Mouse (Mus musculus) intestine, postnatal 0 days (tissue): ENCODE measurements at regions not wholly inside any gene's neighbourhood (a gene's known extent, or its start where the extent isn't known, plus 50 kb on each side); places are given as distances from the start of the nearest gene placed in this dataset.

ENCODE experiments used
- ATAC-seq: fragments of 200-750 bp; cut with Nextera tagmentation; 2 replicates; pipeline ENCODE4 v1.8.0; 2017; ENCODE audit warnings: mild to moderate bottlenecking, moderate TSS enrichment, moderate library complexity
- H3K27ac ChIP-seq: fragments of 300-500 bp; sonication (generic); 2 replicates; pipeline ENCODE4 v1.5.1; 2014; ENCODE audit warnings: mild to moderate bottlenecking, low read depth, low read length, moderate library complexity
- H3K27me3 ChIP-seq: fragments of 300-500 bp; sonication (generic); replicated peaks from 2 replicates; pipeline ENCODE4 v1.6.1; 2014; ENCODE audit warnings: low read length, mixed read lengths; ENCODE audit not compliant: control insufficient read depth, insufficient read depth
- H3K36me3 ChIP-seq: fragments of 300-500 bp; sonication (generic); 2 replicates; pipeline ENCODE4 v1.6.1; 2014; ENCODE audit warnings: mild to moderate bottlenecking, moderate library complexity; ENCODE audit not compliant: control insufficient read depth, insufficient read depth
- H3K4me1 ChIP-seq: fragments of 300-500 bp; sonication (generic); replicated peaks from 2 replicates; pipeline ENCODE4 v1.6.1; 2014; ENCODE audit warnings: antibody characterized with exemption, low read length, mixed read lengths; ENCODE audit not compliant: control insufficient read depth, insufficient read depth
- H3K4me2 ChIP-seq: fragments of 300-500 bp; sonication (generic); replicated peaks from 2 replicates; pipeline ENCODE4 v1.6.1; 2014; ENCODE audit warnings: low read depth, mild to moderate bottlenecking, moderate library complexity
- H3K4me3 ChIP-seq: fragments of 300-500 bp; sonication (generic); 2 replicates; pipeline ENCODE4 v1.5.1; 2014; ENCODE audit warnings: low read depth, low read length
- H3K9ac ChIP-seq: fragments of 300-500 bp; sonication (generic); 2 replicates; pipeline ENCODE4 v1.6.1; 2014; ENCODE audit warnings: mild to moderate bottlenecking, low read depth, low read length
- H3K9me3 ChIP-seq: fragments of 300-500 bp; sonication (generic); 2 replicates; pipeline ENCODE4 v1.6.1; 2016; ENCODE audit warnings: mixed run types; ENCODE audit not compliant: control insufficient read depth
- CTCF ChIP-seq: sonication (generic); IDR thresholded peaks from 2 replicates; pipeline ENCODE4 v1.5.1; 2016; ENCODE audit warnings: low read depth, mild to moderate bottlenecking, control low read depth, antibody characterized with exemption, moderate library complexity
- WGBS: fragments of 180-500 bp; shearing (Covaris S2); extraction: QIAGEN DNeasy Blood & Tissue Kit; methylation state at CpG from one replicate; pipeline ENCODE4 v1.1.7; 2014; 5-methylcytosine and 5-hydroxymethylcytosine counted together

DNA sequence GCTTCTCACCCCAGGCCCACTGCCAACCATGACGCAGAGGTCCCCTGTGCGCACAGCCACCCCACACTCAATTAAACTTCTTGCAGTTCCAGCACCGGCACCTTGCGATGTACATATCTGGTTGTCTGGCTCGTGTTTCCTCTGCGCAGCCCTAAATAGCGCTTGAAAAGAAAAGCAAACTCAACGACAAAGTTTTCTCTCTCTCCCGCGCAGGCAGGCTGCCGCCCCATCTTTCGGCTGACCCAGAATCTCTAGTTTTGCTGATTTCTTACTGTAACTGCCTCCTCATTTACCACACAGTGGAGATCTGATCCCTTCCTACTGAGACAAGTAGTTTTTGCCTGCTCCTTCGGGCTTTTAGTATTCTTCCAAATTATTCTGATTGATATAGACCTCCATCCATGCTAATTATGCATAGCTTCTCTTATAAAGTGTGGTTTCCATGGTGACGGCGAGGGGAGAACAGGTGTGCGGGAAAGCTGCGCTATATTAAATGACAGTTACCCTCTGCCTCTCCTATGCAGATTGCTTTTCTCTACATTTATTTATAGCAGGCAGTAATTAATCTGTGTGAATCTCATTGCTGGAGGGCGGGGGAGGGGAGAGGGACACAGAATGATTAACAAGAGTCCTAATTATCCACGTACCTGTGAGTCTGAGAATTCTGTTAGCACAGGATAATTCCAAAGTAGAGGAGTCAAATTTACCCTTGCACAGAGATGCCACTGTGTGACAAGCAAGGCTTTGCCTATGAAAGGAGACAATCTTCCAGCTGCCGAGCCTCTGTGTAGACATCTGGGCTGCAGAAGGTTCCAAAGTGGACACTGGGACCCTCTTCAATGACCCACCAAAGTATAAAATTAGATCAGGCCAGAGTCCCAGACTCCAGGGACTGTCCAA, 200.2 kb downstream of the Pdcd6ip start:
- no peak for ATAC-seq
- Histone ChIP-seq H3K4me2 (no peak overlapping the region), H3K9me3 (no peaks in the 10 kb centered on the region), H3K36me3 (no peaks in the 10 kb centered on the region), H3K9ac (no peak overlapping the region), H3K4me3 (no peak overlapping the region), H3K4me1 (no peaks in the 10 kb centered on the region), H3K27me3 (no peaks in the 10 kb centered on the region), H3K27ac (no peak overlapping the region)
- no peak for TF ChIP-seq CTCF
- WGBS = 87% methylated on average over 20 of the region's 20 CpGs

DNA sequence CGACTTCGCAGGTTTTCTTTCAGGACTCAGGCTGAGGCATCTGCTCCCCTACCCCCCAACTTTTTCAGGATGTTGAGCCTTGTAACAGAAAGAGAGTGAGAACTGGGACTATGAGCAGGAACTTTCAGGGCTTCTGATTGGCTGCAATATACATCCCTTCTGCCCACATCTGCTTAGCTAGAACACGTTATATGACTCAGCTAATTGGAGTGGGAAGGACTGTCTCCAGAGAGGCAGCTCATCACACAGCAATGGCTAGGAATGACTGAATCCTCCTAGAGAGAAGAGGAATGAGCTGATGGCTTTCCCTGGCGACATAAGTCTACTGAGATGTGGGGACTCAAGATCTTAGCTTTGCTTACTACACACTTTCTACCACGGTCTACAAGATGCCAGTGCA, 208.8 kb downstream of the Pdcd6ip start:
- H3K9me3 ChIP-seq = no peaks in the 10 kb centered on the region
- ATAC-seq = no peak
- H3K4me2 ChIP-seq = no peak overlapping the region
- no peak overlapping the region for H3K9ac ChIP-seq
- 72% methylated on average over 5 of the region's 5 CpGs for WGBS
- H3K27me3 ChIP-seq = no peaks in the 10 kb centered on the region
- H3K27ac ChIP-seq = no peak overlapping the region
- no peaks in the 10 kb centered on the region for H3K36me3 ChIP-seq
- no peaks in the 10 kb centered on the region for H3K4me1 ChIP-seq
- no peak overlapping the region for H3K4me3 ChIP-seq
- no peak for TF ChIP-seq CTCF

DNA sequence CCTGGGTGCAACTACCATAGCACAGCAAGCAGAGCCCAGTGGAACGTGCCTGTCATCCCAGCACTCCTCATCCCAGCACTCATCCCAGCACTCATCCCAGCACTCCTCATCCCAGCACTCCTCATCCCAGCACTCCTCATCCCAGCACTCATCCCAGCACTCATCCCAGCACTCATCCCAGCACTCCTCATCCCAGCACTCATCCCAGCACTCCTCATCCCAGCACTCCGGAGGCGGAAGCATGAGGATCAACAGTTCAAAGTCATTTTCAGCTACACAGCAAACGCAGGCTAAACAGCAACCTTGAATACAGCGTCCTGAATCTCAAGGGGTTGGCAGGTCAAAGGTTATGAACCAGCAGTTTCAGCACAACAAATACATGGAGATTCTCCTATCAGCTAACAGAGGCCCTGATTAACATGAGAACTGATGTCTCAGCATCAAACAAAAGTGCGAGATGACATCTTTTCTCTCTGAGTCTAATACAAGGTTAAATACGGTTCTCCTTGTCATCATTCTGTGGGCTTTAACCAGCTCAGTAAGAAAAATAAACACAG, 211.8 kb downstream of the Pdcd6ip start:
- no peak overlapping the region for H3K4me3 ChIP-seq
- H3K27ac ChIP-seq = no peak overlapping the region
- no peak overlapping the region for H3K9ac ChIP-seq
- H3K4me2 ChIP-seq = no peak overlapping the region
- no peaks in the 10 kb centered on the region for H3K9me3 ChIP-seq
- no peaks in the 10 kb centered on the region for H3K27me3 ChIP-seq
- H3K36me3 ChIP-seq = no peaks in the 10 kb centered on the region
- no peak for TF ChIP-seq CTCF
- no peak for ATAC-seq
- no peaks in the 10 kb centered on the region for H3K4me1 ChIP-seq
- 63% methylated on average over 7 of the region's 7 CpGs for WGBS

- no peak overlapping the region for H3K27ac ChIP-seq
- no peak overlapping the region for H3K9ac ChIP-seq
- TF ChIP-seq CTCF = no peak
- H3K9me3 ChIP-seq = no peaks in the 10 kb centered on the region
- ATAC-seq = no peak
- H3K4me1 ChIP-seq = no peaks in the 10 kb centered on the region
- H3K36me3 ChIP-seq = no peaks in the 10 kb centered on the region
- no peak overlapping the region for H3K4me2 ChIP-seq
- no peak overlapping the region for H3K4me3 ChIP-seq
- no peaks in the 10 kb centered on the region for H3K27me3 ChIP-seq
- WGBS = 79% methylated on average over 6 of the region's 6 CpGs
These were observed 219.4 kb downstream of the Pdcd6ip start for GRCm38 (mm10) chr9:113488651-113489050.

DNA sequence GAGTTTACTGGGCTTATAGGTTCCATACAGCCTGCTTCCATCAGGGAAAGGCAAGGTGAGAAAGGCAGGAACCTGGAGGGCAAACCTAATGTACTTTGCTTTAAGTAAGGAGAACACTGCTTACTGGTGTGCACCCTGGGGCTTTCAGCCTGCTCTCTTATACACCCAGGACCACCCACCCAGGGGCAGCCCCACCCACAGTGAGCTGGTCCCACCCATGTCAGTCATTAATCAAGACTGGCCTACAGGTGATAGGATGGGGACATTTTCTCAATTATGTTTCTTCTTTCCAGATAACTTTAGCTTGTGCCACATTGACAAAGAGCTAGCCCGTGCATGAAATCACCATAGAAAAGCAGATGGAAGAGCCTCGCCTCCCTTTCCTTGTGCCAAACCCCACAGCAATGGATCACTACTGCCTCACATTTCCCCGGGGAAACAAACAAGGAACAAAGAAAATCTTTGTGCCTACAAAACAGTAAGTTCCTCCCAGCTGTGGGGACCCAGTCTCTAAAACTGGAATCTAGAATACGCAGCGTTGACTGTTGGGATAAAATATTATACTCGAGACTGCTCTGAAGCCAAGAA, 221.5 kb downstream of the Pdcd6ip start:
- Histone ChIP-seq H3K27me3 (no peaks in the 10 kb centered on the region), H3K4me2 (no peak overlapping the region), H3K27ac (no peak overlapping the region), H3K9ac (no peak overlapping the region), H3K4me3 (no peak overlapping the region), H3K36me3 (no peaks in the 10 kb centered on the region), H3K9me3 (no peaks in the 10 kb centered on the region), H3K4me1 (no peaks in the 10 kb centered on the region)
- 80% methylated on average over 6 of the region's 6 CpGs for WGBS
- TF ChIP-seq CTCF = no peak
- ATAC-seq = no peak

- H3K4me2 ChIP-seq = no peak overlapping the region
- H3K9ac ChIP-seq = no peak overlapping the region
- H3K27me3 ChIP-seq = no peaks in the 10 kb centered on the region
- 0 out of 2 replicates have a peak, but pooled peaks cover 2% of the 10 kb centered on the region for H3K4me1 ChIP-seq
- 73% methylated on average over 3 of the region's 3 CpGs for WGBS
- no peak for TF ChIP-seq CTCF
- H3K4me3 ChIP-seq = no peak overlapping the region
- peak overlapping the region; percentile 57 for H3K27ac ChIP-seq
- peak; percentile 93 for ATAC-seq
- no peaks in the 10 kb centered on the region for H3K36me3 ChIP-seq
- H3K9me3 ChIP-seq = no peaks in the 10 kb centered on the region
These were observed 228.2 kb downstream of the Pdcd6ip start for GRCm38 (mm10) chr9:113479897-113480296.
